Mouse (Mus musculus) Muller cell, postnatal 12 days (primary cell): ENCODE results near the gene Cmtm8.

Experiments
- DNase-seq: peaks from one replicate; pipeline ENCODE4 v3.0.0-alpha.2; 2015; ENCODE audit errors: inconsistent ontology term

Gene Cmtm8

DNA sequence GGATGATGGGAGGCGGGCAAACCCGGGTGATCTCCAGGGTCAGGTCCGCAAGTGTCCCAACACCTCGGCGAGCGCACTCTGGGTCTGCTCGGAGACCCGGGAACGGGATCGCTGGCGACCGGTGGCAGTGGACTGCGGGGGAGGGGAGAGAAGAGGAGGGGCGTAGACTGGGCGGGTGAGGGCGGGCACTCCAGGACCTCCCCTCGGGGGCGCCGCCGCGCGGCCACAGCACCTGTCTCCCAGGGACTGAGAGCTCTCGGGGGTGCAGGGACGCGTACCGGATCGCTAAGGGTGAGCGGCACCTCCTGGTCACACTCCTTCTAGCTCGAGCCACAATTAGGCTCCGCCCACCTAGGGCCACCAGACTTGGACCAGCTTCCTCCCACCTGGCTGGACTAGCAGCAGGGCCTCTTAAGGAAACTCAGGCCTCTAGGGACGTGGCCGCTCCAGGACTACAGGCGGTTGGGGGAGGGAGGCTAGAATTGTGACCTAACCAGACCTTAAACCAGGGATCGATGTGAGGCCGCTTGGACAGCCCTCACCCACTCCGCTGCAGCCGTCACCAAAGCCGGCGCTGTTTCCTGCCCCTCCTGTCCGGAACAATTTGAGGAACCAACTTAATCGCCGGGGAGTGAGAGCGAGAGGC is at the start of gene Cmtm8:
Gene Cmtm8, minus strand, starts transcription at position 140 of the 646 bp plus-strand sequence.
- peak; percentile 78 for DNase-seq

DNA sequence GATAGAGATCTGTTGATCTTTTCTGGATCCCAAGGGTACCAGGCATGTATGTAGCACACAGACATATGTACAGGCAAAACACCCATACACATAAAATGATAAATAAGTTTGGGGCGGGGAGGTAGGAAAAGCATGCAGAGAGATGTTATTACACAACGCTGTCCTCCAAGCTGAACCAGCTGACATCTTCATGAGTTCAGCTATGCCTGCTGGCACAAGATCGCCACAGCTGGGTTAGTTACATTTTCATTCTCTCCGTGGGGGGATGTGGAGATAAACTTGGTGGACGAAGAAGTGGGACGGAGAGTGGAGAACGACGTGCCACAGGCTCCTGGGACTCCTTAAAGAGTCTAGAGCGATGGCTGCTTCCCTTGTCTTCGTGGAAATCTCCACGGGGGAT is 49.0 kb upstream of the Cmtm8 start:
- no peak for DNase-seq

DNA sequence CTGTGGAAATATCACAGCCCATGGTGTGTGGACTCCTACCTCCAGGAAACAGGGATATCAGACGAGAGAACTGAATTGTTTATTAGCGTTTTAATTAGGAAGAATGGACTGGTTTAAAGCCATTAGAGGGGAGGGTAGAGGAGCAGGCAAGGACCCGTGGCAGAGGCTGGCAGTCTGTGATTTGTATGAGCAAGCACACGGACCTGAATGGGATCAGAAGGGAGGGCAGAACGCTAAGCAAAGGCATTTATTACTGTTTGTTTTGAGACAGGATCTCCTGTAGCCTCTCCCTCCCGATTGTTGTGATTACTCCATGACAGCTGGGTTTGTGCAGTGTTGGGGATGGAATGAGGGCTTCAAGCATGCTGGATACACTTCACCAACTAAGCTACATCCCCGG is 46.4 kb upstream of the Cmtm8 start:
- no peak for DNase-seq

DNA sequence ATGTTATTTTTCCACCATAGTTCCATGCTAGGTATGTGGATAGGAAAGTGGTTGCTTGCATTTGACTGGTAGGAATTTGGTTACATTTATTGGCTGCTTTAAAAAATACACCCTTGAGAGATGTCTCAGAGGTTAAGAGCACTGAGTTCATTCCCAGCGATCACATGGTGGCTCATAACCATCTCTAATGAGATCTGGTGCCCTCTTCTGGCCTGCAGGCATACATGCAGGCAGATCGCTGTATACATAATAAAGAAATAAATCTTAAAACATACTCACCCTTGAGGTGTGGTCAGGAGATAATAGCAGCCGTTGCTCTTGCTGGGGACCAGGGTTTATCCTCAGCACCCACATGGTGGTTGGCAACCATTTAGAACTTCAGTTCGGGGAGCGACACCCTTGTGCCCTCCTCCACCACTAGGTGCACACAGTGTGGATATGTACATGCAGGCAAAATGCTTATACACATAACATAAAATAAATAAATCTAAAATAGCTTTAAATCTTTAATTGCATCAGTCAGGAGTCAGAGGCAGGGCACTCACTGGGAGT is 45.0 kb upstream of the Cmtm8 start:
- no peak for DNase-seq

DNA sequence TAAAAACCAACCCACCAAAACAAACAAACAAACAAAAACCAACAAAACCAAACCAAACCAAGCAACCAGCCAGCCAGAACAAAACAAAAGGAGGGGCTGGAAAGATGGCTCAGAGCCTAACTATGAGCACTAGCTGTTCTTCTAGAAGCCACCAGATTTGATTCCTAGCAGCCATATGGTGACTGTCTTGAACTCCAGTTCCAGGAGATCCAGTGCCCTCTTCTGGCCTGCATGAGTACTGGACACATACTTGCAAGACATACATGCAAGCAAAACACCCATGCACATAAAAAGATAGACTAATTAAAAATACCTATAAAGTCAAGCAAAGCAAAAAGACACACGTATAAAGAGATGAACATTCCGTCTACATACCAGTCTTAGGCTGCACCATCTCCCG is 43.7 kb upstream of the Cmtm8 start:
- DNase-seq = peak; percentile 19

DNA sequence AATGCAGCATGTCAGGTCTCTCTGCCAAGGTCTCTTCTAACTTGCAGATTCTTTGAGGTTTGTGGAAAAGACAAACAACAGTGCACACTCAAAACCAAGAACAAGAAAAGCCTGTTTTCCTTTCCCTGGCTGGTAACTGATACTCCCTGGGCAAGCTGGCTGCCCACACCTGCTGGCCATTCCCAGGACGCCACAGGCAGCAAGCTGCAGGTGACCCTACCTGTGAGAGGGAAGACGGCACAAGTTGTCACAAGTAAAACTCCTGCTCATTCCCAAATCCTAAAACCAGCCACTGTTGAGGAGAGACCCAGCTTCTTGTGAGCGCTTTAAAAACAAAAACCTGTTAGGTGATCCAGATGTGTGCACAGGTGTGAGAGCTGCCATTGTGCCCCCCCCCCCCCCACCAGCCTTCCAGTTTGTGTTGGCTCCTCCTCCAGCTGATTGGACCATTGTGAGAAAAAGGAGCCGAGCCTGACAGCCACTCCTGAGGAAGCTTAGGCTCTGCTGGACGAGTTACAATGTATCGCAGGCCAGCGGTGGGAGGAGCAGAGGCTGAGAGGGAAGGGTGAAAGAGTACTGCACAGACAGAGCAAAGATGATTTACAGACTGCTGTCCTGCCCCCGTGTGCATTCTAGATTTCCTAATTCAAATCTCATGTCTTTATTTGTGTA is 42.2 kb upstream of the Cmtm8 start:
- DNase-seq = peak; percentile 12

DNA sequence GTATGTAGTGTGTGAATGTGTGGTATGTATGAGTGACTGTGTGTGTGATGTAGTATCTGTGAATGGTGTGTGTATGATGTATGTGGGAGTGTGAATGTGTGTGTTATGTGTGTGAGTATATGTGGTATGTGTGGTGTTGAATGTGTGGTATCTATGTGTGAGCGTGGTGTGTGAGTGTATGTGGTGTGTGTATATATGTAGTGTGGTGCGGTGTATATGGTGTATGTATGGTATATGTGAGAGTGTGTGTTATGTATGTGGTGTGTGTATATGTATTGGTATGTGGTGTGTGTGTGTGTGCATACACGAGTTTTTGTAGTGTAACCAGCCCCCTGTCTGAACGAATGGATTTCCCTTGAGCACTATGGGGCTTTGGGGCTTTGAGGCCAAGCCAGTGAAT is 41.6 kb upstream of the Cmtm8 start:
- DNase-seq = no peak

DNA sequence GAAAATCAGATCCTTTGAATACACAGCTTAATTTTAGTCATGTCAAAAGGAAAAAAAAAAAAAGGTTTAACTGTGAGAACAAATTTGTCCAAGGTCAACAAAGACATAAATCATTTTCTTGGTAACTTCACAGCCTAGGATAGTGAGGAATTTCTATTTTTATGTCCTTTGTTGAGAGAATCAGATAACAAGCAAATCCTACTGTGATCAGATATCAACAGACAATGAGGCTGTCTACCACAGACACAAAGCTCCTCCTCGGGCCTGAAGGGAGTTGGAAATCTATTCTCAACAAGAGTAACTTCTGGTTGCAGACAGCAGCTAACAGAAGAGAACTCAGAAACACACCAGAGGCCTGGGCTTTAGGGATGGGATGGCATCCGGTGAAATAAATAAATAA is 38.0 kb upstream of the Cmtm8 start:
- DNase-seq = no peak

DNA sequence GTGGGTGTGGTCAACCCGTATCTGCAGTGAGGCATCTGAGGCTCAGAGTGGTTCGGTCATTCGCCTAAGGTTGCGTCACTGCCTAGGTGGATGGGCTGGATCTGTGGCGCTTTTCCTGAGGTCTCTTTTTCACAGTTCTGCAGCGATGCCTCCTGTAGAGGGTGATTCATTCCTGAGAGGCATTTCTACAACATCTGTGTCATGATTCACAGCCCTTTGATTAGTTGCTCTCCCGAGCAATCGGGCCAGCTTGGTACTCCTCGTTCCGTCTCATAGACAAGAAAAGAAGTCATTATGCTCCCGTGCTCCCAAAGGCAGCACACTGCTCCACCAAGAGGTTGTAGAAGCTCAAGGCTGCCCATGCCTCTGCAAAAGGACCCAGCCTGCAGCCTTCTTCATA is 11.4 kb upstream of the Cmtm8 start:
- peak; percentile 10 for DNase-seq

DNA sequence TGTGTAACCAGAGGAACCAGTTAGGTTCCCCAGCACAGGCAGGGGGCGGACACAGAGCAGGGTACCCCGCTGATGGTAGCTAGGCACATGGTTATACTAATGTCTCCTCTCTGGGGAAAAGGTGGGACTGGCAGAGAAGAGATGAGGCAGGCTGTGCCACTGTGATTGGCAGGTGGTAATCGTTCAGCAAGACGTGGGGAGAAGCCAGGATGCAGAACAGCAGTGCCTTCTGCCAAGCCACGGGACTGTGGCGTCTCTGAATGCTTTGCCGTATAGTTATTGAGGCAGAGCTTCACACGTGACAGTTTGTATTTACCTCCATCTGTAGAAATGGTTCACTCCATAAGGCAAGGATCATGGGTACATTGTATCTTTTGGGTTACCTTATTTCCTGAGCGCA is 10.7 kb upstream of the Cmtm8 start:
- no peak for DNase-seq

DNA sequence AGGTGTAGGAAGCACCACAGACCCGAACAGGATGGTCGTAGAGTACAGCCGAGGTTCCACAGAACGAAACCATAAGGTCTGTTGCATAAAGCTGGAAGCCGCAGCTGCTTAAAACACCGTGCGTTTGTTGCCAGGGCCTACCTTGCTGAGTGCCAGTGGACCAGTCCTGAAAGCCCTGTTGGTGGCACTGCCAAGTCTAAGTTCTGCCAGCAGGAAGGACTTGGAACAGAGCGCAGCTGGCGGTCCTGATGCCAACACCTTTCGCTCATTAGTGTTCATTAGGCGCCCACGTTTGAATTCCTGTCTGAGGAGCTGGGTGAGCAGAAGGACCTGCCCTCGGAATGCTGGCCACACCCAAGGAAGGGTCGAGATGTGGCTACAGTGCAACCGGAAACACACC is 9.4 kb upstream of the Cmtm8 start:
- DNase-seq = no peak

DNA sequence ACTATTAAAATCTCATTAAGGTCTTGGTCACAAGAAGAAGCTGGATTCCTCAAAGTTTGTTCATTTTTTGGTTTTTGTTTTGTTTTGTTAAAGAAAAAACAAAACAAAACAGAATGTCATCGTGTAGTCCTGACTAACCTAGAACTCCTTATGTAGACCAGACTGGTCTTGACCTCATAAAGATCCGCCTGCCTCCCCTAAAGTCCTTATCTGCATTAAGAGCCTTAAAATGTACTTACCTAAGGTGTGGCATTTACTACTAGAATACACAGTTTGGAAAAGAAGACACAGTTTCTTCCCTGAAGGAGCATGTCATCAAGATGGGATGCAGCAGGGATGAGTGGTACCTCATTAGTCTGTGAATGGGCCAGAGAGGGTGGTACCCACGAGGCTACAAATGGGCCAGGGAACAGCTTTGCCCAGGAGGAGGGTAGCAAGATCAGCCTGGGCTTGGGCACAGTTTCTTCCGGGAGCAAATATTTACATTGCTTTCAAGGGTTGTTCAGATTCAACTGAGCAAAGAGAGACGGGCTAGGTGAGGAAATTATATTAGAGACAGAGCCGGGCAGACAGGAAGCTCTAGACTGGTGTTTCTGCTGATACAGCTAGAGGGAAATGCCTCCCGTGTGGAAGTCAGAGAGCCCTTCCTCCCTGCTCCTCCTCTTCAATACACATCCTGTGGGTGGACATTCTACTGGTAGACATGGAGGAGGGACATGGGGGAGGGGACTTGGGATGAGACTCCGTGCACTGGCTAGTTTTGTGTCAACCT is 7.6 kb upstream of the Cmtm8 start:
- DNase-seq = no peak

DNA sequence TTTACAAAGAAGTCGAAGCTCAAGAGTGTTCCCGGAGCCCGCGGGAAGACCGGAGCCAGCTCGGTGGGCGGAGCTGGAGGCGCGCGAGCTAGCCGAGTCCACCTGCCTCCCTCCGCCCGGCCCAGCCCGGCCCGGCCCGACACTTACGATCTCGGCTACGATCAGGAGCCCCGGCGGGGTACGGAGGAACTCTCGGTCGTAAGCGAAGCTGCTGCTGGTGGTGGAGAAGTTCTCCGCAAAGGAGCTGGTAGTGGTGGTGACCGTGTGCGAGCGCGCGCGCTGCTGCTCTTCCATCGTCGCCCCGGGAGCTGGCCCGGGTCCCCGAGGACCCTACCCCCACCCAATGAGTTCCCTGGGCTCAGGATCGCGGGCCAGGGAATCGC is 331 bp downstream of the Cmtm8 start:
- DNase-seq = no peak

DNA sequence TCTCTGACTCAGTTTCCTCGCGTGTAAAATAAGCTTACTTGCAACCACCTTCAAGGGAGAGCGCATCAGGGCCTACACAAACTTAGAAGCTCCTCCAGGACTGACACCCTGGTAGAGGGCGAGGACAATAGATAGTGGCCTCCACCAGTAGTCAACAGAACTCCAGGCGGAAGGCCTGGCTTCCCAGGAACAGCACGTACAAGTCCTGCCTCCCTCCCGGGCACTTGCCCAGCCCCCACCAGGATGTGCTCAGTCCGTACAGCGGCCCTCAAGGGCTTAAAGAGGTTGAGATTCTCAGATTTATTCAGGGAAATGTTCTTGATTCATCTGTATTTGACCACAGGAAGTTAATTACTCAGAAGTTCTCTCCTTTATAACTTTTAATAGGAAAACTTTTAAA is 1.1 kb downstream of the Cmtm8 start:
- DNase-seq = no peak

DNA sequence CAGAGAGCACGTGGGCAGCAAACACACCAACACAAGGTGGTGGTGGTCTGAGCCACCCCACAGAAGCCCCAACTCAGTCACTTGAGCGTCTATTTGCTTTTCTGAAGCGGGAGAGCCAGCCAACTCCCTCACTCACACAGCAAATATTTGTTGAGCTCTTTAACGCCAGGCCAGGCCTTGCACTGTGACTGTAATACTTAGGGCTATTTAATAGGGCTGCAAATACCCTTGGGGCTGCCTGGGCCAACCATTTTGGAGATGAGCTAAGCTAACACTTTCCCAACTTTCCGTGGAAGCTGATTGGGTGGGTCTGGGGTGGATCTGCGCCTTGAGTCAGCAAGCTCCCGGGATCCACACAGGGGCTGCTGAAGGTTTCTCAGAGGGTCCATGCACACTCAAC is 1.7 kb downstream of the Cmtm8 start:
- DNase-seq = no peak

DNA sequence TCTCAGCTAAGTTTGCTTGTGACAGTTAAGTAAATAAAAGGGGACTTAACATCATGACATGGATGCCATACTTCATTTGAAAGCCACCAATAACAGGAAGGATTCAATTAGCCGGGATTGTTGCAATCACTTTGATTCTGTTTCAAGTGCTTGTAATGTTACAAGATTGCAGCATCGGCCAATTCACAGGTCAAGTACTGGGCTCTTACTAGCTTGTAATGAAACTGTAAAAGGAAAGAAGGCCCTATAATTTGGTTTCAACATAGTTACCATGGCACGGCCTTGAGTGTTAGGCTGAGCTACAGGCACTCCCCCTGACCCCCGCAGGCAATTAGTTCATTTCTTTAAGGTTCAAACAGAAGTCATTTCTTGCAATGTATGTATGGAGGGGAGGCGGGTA is 5.1 kb downstream of the Cmtm8 start:
- DNase-seq = no peak

DNA sequence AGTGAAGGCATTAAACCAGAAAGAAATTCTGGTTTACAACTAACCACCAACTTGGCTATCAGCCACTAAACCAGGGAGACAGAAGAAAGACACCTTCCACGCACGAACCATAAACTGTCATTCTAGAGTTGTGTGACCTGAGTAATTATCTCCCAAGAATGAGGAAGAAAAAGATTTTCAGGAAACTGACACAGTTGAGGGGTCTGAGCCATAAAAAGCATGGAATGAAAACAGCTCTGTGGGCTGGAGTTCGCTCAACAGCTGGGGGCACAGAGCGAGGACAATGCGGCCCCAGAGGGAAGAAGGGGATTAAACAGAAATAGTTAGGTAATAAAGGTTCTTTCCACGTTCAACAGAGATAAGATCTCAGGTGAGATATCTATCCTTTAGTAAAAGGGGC is 12.4 kb downstream of the Cmtm8 start:
- no peak for DNase-seq

DNA sequence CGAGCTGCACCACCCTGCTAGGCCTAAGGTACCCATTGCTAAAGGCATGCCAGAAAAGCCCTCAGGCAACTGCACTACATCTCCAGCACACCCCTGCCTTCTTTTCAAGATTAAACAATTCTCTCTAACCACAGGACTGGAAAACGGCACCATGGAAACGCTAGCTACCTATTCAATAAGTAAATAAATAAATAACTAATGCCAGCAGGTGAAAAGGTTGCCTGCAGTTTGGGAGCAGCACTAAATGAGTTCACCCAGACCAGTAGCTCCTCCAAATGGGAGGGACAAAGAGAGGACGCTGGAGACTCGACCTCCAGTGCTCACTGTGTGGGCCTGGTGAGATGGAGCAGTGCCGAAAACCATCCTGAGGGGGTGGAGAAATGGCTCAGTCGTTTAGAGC is 13.6 kb downstream of the Cmtm8 start:
- DNase-seq = no peak

DNA sequence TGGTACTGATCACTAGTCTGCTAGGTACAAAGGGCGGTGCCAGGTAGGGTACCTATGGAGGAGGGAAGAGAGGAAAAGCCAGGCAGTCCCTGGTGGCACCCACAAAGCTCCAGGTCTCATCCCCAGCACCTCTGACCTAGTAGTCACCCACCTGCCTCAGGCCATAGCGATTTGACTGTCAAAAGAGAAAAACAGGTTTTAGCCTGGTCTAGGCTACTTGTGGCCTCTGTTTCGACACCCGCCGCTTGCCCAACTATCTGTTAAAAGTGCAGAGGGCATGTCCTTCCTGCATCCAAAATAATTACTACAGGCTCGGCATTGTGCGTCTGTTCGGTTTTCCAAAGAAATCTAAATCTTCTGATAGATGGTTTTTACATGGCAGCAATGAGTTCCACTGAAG is 14.3 kb downstream of the Cmtm8 start:
- DNase-seq = no peak

DNA sequence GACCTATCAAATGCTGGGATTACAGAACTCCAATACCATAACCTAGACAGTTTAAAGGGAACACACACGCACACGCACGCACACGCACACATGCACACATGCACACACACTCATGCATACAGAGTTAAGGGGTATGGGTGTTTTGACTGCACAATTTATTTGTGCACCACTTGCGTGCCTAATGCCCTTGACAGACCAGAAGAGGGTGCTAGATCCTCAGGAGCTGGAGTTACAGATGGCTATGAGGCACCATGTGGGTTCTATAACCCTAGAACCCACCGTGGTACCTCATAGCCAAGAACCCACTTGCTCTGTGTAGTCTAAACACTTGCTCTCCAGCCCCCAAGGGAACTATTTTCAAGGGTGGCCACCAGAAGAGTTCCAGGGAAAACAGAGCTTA is 15.6 kb downstream of the Cmtm8 start:
- no peak for DNase-seq

DNA sequence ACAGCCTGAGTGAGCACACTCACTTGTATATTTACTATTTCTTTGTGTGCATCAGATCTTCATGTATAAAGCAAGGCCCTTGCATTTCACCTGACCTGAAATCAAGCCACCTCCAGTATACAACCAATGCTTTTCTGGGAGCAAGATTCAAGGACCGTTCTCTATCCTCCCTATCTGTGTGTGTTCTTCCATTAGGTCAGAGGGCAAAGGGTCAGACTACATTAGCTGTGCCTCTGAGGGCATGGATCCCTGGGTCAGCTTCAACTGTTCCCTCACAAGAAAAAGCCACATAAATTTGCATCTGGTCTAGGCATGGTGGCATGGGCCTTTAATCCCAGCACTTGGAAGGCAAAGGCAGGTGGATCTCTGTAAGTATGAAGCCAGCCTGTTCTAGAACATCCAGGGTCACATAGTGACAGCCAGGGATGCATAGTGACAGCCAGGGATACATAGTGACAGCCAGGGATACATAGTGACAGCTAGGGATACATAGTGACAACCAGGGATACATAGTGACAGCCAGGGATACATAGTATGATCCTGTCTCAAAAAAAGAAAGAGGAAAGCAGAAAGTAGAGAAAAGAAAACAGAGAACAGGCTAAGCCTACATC is 16.6 kb downstream of the Cmtm8 start:
- DNase-seq = no peak

DNA sequence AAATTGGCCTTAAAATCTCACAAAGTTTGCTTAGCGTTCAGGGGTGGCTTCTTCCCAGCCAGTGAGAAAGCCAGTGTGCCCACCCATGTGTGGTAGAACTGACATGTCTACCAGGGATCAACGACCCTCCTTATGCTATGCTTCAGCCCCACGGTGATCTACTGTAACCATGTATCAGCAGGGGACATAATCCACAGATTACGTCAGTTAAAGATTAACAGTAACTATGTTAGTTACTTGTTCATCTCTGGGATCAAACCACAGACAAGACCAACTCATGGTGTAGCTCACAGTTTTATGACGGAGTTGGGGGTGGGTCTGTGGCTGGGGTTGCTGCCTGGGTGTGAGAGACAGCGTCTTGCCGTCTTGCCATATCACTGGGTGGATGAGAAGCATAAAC is 19.8 kb downstream of the Cmtm8 start:
- DNase-seq = no peak
